In the genomic region with DNA sequence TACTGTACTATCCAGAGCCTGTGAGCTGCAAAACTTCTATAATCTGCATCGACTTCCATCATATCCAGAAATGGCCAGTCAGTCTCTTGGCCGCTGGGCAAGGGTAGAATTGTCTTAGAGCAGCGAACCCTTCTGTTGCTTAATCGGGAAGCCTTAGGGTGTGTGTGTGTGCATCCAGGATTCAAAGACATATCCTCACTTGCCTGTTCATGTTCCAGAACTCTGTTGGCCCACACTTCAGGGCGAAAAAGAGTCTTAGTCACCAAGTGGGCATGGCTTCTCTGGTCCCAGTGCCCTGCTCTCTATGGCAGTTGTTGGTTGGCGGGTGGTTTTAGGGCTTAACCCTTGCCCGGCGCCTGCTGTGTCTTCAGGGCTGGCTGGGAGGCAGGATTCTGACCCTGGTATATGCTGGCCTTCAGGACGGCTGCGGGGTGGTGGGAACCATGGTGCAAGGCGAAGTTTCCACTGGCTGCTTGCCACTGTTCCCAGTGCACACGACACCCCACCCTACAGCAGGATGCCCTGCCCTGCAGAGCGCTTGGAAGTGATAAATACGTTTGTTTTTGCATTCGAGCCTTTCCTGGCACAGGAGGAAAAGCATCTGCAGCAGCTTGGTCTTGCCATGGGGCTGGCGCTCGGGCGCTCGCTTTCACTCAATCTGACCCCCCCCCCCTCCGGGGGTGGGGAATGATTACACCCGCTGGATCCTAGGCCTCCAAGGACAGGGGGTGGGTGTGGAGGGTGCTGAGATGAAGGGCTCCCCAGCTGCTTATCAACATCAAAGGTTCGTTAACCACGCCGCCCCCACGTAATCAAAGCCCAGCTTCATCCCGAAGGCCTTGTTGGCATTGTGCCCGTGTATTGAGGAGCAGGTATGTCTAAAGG, we compare ENCODE assay signal across 9 mouse cellular contexts. TPM values are rescaled to one million over a fixed set of nuclear protein-coding genes. Genes with fewer than 3 reads are reported as not detected.
DNase-seq lines count a peak whose midpoint lies in the region; ATAC-seq and TF ChIP-seq lines count a peak whose summit lies in the region.
"Had no signal": no experiment of that assay in that cellular context is flagged by ENCODE, and none has a peak within 500 bp of the region (broad histone marks: within the 10 kb centered on the region; RNA-seq: fewer than 3 reads in every experiment).

No protein-coding gene starts in this region.

- H3K27me3 ChIP-seq in embryonic facial prominence, embryonic 10.5 days (replicated peaks; ENCODE audit: low read depth, poor library complexity, severe bottlenecking): peaks cover 5% of the 10 kb centered on the region; the same call in 1 of the 2 replicates
- no peaks in the 10 kb centered on the region for H3K27me3 ChIP-seq in kidney, embryonic 16.5 days (ENCODE audit: insufficient read depth, low read length)
- H3K27me3 ChIP-seq in midbrain, postnatal 0 days (ENCODE audit: insufficient read depth, low read length): no peaks in the 10 kb centered on the region
- H3K27me3 ChIP-seq: CH12.LX had no signal

- no peak for DNase-seq in layer of hippocampus, adult 2 months (ENCODE audit: low spot score in 2 of 2)
- DNase-seq in layer of hippocampus, adult 18-20 months (ENCODE audit: low spot score in 2 of 2): no peak
- DNase-seq in embryonic facial prominence, embryonic 10.5 days (ENCODE audit: low spot score): no peak
- DNase-seq in heart, adult 9 months (ENCODE audit: low spot score in 2 of 2): peak; percentile 70 to 74
- peak; percentile 49 for DNase-seq in midbrain, postnatal 0 days (ENCODE audit: low spot score)
- DNase-seq in yolk sac, embryonic 10.5 days (ENCODE audit: low spot score): no peak

- TF ChIP-seq CTCF in layer of hippocampus, adult 2 months (conservative IDR thresholded peaks at IDR 0.05): no peak
- no peak for TF ChIP-seq CTCF in midbrain, postnatal 0 days (IDR thresholded peaks at IDR 0.05)

- peaks cover 30% of the 10 kb centered on the region for H3K4me1 ChIP-seq in embryonic facial prominence, embryonic 10.5 days
- H3K4me1 ChIP-seq in kidney, embryonic 16.5 days (ENCODE audit: insufficient read depth, low read length): peaks cover 11% of the 10 kb centered on the region; the same call in 1 of the 2 replicates
- peaks cover 6% of the 10 kb centered on the region; the same call in 1 of the 2 replicates for H3K4me1 ChIP-seq in midbrain, postnatal 0 days (ENCODE audit: insufficient read depth, low read length)

- ATAC-seq in kidney, embryonic 16.5 days (ENCODE audit: low FRiP score, low TSS enrichment): peak; percentile 76; the same call in 1 of the 2 replicates
- peak; percentile 34; the same call in 1 of the 2 replicates for ATAC-seq in midbrain, postnatal 0 days (ENCODE audit: low FRiP score)
- ATAC-seq in cerebellum, adult (ENCODE audit: insufficient number of reproducible peaks, low FRiP score, low TSS enrichment): no peak

- H3K27ac ChIP-seq in layer of hippocampus, adult 2 months: peak overlapping the region; percentile 16
- 0 out of 2 replicates have a peak overlapping the region, but pooled peaks have one; percentile 21 for H3K27ac ChIP-seq in embryonic facial prominence, embryonic 10.5 days (replicated peaks)
- H3K27ac ChIP-seq in kidney, embryonic 16.5 days (ENCODE audit: low read length): no peak overlapping the region
- no peak overlapping the region for H3K27ac ChIP-seq in midbrain, postnatal 0 days (ENCODE audit: low read depth, low read length)

- peak overlapping the region; percentile 31 for H3K9ac ChIP-seq in kidney, embryonic 16.5 days (replicated peaks; ENCODE audit: low read length)
- no peak overlapping the region for H3K9ac ChIP-seq in midbrain, postnatal 0 days (replicated peaks; ENCODE audit: low read length, poor library complexity, severe bottlenecking)

- H3K36me3 ChIP-seq in embryonic facial prominence, embryonic 10.5 days (replicated peaks): no peaks in the 10 kb centered on the region
- no peaks in the 10 kb centered on the region for H3K36me3 ChIP-seq in kidney, embryonic 16.5 days (ENCODE audit: insufficient read depth, low read length)
- H3K36me3 ChIP-seq in midbrain, postnatal 0 days (ENCODE audit: insufficient read depth, low read length): no peaks in the 10 kb centered on the region

- peak overlapping the region; percentile 30 for H3K4me2 ChIP-seq in kidney, embryonic 16.5 days (replicated peaks; ENCODE audit: low read depth, low read length)
- no peak overlapping the region for H3K4me2 ChIP-seq in midbrain, postnatal 0 days (ENCODE audit: low read depth, low read length, poor library complexity, severe bottlenecking)

- WGBS in embryonic facial prominence, embryonic 10.5 days: 76% methylated on average over 27 of the region's 27 CpGs
- 42% methylated on average over 27 of the region's 27 CpGs for WGBS in kidney, embryonic 16.5 days
- WGBS in midbrain, postnatal 0 days: 49% methylated on average over 27 of the region's 27 CpGs

- no peaks in the 10 kb centered on the region for H3K9me3 ChIP-seq in embryonic facial prominence, embryonic 10.5 days
- no peaks in the 10 kb centered on the region for H3K9me3 ChIP-seq in kidney, embryonic 16.5 days (ENCODE audit: low read length)
- no peaks in the 10 kb centered on the region for H3K9me3 ChIP-seq in midbrain, postnatal 0 days (ENCODE audit: low read length)

- H3K4me3 ChIP-seq in layer of hippocampus, adult 2 months: peak overlapping the region; percentile 30; the same call in 1 of the 2 replicates
- no peak overlapping the region for H3K4me3 ChIP-seq in embryonic facial prominence, embryonic 10.5 days
- H3K4me3 ChIP-seq in kidney, embryonic 16.5 days (ENCODE audit: low read length): no peak overlapping the region; the same call in 1 of the 2 replicates
- H3K4me3 ChIP-seq in midbrain, postnatal 0 days (ENCODE audit: low read depth, low read length): no peak overlapping the region

RNA-seq across cellular contexts. Expression of a gene that starts 54.9 kb away (rescaled TPM):
- 10 to 100 TPM; 21.1 to 25.8 TPM for total RNA-seq in layer of hippocampus, adult 2 months (2021)
- 10 to 100 TPM; 19.2 to 19.4 TPM for total RNA-seq in layer of hippocampus, adult 18-20 months (2021)
- polyA plus RNA-seq in embryonic facial prominence, embryonic 10.5 days (2016; fragmentation: Nextera tagmentation; extraction: Ambion mirVana): 30.7 and 31.6 TPM in 2 replicates
- polyA plus RNA-seq in kidney, embryonic 16.5 days (2015; fragmentation: Nextera tagmentation; extraction: Ambion mirVana): 56.8 and 75.1 TPM in 2 replicates
- total RNA-seq in midbrain, postnatal 0 days (2014; rRNA removed): 38.9 and 41.5 TPM in 2 replicates
- 14.5 and 16.0 TPM in 2 replicates for polyA plus RNA-seq in midbrain, postnatal 0 days (2015; fragmentation: Nextera tagmentation; extraction: Ambion mirVana)

Comparison
In these comparisons a context has a peak if more than half of its experiments do, and no peak if none do; other contexts are left out.
1. DNase-seq: peak in heart, adult 9 months (2 of 2) and midbrain, postnatal 0 days (single experiment); none in layer of hippocampus, adult 2 months (0 of 2), layer of hippocampus, adult 18-20 months (0 of 2), embryonic facial prominence, embryonic 10.5 days (single experiment) and yolk sac, embryonic 10.5 days (single experiment).
2. H3K27ac ChIP-seq: peak in layer of hippocampus, adult 2 months (single experiment) and embryonic facial prominence, embryonic 10.5 days (single experiment); none in kidney, embryonic 16.5 days (single experiment) and midbrain, postnatal 0 days (single experiment).